Mouse (Mus musculus) kidney, postnatal 36 days (tissue): ENCODE results near the gene Adh4.
"Not testable (repeated sequence)": the region's sequence is repeated elsewhere in the genome, so short reads cannot be mapped to it uniquely, and the experiment has no call there.

ENCODE experiments used
- DNase-seq, 2 experiments: peaks; one replicate each; pipeline ENCODE4 v3.0.0; 2021 to 2022; ENCODE audit warnings: mixed read lengths in 2 of 2

The Adh4 gene

DNA sequence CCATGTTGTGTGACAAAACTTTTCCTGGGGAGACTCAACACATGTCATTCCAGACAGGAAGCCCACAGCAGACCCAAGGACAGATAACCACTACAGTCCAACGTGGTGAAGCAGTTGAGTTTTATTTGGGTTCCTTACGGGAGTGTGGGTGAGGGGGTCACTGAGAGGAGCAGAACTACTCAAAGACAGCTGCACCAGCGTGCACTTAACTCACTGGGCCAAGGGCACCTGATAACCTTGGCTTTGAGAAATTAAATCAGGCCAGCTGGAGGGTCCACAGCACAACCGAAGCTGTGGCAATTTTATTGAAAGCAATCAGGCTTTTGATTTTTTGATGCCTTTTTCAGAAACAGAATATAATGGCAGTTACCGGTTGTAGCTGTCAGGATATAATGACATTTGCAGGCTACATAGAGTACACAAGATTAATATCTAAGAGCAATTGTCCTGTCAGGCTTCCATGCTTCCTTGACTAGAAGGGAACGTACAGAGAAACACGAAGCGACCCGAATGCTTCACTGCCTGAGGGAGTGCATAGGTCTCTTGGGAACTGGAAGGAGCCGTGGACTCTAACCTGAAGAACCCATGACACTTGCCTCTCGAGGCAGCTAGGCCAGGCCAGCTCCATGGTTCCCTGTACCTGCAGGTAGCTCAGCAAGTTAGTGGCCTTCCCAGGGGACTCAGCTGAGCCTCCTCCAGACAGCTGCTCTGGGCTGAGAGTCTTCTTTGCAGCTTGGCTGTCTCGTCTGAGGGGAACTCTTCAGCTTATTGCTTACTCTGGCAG, 33.0 kb downstream of the Adh4 start:
- peak; percentile 68 to 73 for DNase-seq

DNA sequence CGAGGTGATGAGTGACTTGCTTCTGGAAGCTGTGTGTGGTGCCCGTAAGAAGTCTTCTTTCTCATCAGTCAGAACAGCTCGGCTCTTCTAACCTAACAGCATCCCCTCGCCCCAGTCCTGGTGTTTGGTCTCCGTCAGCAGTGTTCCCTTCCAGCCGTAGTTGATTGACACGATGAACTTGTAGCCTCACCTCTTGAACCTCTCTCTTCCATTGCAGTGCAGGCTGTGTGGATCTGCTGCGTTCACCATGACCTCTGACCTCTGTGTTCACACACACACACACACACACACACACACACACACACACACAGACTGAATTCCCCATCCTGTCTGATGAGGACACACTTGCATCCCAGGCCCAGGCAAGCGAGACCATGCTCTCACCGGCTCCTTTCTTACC, 36.9 kb downstream of the Adh4 start:
- no peak for DNase-seq

DNA sequence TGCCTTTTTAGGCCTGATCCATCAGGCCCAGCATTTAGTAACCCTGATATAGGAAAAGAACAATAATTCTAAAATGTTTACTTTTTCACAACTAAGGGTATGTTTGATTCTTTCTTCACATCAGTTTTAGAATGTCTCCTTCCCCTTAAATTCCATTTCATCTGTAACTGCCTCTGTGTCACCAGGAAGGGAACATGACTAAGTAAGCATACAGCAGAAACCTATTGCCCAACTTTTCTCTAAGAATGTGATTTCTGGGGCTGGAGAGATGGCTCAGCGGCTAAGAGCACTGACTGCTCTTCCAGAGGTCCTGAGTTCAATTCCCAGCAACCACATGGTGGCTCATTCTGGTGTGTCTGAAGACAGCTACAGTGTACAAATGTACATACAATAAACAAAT, 39.0 kb downstream of the Adh4 start:
- DNase-seq: no peak

DNA sequence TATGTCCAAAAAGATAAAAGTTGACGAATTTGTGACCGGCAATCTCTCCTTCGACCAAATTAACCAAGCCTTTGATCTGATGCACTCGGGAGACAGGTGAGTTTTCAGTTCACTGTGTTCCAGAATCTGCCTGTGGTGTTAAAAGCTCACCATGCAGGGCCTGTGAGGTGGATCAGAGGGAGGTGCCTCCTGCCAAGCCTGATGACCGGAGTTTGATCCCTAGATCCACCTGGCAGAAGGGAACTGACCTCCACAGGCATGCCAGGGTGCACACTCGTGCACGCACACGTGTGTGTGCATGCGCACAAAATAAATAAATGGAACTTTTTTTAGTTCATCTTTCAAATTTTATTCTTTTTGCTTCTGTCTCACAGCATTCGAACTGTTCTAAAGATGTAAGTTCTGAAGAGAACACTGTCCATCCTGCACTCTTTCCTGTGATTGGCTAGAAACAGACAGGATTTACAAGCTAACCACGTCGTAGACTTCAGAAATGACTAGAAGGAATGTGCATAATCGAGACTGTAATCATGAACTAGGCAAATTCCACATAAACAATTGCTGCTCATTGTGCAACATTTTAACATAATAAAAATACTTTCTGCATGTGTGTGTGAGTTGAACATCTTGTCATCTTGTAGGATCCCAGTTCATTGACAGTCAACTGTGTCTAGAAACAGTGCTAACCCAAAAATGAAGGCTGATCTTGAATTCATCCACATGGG, 39.6 kb downstream of the Adh4 start:
- DNase-seq: peak; percentile 31 to 51

DNA sequence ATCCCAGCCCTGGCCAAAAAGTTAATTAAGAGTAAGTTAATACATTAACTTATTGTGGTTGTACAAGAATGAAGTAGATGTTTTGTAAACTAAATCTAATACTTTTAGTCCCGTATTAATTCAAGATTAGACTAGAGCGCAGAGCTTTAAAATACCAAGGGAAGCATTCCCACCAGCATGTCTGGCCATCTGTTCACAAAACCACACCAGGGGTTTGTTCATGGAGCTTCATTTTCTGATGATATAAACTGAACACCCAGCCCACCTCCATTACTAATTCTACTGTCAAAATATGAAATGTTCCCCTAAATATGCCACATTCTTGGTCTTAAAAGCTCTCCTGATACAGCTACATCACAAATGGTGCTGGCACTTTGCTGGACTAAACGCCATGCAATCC, 43.2 kb downstream of the Adh4 start:
- DNase-seq: no peak

DNA sequence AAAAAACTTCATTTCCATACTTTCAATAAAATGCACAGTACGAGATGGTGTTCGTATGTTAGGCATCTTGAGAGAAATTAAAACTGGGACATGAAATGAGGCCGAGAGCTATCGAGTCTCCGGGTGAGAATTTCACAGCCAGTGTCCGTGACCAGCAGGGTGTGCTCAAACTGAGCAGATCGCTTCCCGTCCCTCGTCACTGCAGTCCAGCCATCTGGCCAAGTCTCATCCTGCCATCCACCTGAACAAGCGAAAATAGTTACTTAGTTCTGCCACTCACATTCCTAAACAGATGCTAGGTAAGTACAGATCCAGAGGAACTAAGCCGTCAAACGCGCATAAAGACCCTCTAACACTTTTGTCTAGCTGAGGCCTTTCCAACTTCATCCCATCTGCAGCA, 45.0 kb downstream of the Adh4 start:
- no peak for DNase-seq

DNA sequence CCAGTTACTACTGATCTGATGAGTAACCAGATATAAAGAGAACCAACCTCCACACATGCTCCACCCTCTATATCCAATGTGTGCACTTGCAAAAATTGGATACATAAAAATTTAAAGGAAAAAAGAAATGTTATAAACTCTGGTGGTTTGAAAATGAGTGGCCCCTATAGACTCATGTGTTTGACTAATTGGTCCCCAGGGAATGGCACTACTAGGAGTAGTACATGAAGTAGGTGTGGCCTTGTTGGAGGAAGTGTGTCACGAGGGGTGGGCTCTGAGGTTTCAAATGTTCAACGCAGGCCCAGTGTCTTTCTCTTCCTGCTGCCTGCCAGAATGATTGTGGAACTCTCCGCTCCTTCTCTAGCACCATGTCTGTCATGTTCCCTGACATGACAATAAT, 46.6 kb downstream of the Adh4 start:
- DNase-seq: no peak

DNA sequence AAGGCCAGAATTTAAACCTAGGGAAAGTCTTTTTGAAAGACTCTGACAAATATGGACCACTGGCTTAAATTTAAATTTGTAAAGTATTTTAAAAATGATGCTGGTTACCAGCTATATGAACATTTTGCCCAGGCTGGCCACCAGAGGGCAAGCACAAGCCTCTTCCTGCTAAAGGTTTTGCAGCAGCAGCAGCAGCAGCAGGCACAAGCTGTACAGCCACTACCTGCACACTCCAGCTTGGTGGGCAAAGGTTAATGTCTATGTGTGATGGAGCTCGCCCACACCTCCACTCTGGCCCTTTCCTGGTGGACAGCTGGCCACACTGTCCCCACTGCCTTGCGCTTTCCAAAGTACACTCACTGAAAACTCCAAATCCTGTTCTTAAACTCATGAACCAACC, 47.9 kb downstream of the Adh4 start:
- peak; percentile 51 to 66 for DNase-seq

DNA sequence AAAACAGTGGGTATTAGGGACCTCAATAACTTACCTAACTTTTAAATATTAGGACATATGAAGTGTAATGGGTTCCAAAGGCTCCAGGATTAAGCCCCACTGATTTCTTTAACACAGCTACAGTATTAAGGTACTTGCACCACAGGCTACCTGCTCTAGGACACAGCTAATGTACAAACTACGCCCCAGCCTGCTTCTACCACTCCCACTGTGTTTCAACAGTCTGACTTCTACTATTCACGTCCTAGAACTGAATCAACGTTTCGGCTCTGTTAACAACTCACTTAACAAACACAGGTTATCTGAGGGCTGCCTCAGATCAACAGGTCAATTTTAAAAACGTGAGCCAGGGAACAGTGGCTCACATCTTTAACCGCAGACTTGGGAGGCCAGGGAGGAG, 48.5 kb downstream of the Adh4 start:
- DNase-seq: no peak

DNA sequence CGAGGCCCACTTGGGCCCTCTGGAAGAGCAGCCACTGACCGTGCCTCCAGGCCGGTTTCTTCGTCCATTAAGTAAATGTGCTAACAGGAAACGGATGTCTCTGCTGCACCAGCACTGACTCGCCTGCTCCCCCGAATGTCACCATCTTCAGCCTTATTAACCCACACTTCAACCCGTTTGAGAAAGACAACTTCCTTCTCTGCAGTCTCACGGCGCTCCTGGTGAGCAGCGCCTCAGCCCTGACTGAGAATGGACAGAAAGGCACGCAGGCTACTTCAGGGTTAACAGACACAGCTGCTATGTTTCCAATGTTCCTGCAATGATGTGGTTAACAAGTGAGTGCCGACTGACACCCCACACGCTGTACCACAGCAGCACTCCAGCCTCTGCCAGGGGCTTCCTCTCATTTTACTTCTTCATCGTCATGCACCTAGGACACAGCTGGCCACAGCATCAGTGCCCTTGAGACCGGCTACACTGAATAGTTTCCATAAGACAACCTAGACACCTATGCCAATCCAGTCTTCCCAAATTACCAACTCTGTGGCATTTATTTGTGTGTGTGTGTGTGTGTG, 49.4 kb downstream of the Adh4 start:
- no peak for DNase-seq

DNA sequence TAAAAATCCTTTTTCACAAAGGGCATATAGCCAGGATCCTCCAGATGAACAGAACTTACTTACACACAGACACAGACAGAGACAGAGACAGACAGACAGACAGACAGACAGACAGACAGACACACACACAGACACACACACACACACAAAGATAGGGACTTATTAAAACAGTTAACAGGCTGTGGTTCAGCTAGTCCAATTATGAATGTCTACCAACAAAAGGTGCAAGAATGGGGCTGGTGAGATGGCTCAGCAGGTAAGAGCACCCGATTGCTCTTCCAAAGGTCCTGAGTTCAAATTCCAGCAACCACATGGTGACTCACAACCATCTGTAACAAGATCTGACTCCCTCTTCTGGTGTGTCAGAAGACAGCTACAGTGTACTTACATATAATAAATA, 51.4 kb downstream of the Adh4 start:
- DNase-seq: not testable (repeated sequence)

DNA sequence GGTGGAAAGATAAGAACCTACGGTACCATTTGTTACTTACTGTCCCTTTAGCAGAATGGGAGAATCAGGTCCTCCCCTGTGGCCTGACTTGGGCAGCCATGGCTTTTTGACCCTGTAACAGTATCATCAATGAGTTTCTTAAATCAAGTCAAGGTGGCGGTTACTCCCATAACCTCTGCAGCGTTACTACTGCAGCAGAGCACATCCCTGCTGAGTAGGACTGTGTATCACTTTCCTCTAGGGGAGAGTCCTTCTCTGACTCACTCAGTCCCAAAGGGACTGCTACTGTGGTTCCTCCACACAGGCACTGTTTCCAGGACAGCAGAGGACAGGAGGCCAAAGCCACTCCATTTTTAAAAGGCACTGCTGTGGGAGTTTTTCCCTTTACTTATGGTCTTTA, 55.8 kb downstream of the Adh4 start:
- no peak for DNase-seq

DNA sequence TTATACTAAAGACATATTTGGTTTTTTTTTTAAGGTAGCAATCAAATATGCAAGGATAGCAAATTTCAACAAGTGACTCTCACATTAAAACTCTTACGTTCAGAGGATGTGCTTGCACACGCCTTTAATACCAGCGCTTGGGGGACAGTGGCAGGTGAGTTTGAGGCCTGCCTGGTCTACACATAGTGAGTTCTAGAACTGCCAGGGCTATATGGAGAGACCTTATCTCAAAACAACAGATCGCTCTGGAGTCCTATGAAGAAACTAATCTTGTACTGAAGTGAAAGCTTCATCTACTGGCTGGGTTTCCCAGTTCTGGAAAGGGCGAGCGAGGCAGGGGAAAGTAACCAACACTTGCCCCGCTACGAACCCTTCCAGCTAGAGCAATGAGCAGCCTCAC, 64.2 kb downstream of the Adh4 start:
- DNase-seq: no peak
